Mouse (Mus musculus) lung, adult 2 months (tissue): ENCODE data around the gene Sspn.

Experiments
- CTCF ChIP-seq: fragments of 200-500 bp; IDR thresholded peaks from 2 replicates; pipeline ENCODE4 v1.5.1; 2011; ENCODE audit warnings: mild to moderate bottlenecking, low read length, control low read depth; ENCODE audit not compliant: insufficient read depth
- POLR2A ChIP-seq: fragments of 200-500 bp; IDR thresholded peaks from 2 replicates; pipeline ENCODE4 v1.6.1; 2011; ENCODE audit warnings: low read depth, mild to moderate bottlenecking, control low read depth, low read length, borderline replicate concordance; ENCODE audit errors: extremely low read depth

DNA sequence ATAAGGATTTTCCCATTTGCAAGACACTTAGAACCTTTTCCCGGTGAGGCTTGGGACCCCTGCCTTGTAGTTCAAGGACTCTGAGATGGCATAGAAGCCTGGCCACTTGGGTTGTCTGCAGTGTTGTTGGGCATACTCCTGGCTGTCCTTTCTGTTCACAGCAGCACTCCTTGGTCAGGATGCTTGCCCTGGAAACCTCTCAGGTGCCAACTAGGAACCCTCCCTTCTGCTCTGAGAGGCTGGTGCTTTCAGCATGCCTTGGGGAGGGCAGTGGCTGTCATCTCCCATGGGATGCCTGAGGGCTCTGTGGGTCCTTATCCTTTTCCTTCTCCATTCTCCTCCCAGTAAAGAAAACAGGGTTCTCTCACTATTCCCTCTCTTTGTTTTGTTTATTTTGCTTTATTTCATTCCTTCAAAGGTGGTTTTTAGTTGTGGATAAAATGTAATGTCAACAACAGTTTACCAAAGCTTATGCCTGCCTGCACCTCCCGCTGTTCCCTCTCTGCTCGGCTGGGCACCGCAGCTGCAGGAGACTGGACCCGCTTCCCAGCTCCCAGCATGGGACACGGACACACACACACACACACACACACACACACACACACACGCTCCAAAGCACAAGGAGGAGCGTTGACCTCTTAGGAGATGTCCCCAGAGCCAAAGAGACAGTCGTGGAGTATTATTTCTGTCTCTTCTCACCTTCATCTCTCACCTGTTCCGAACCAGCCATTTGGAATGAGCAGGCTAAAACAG lies 77.9 kb downstream of the Sspn start:
- TF ChIP-seq CTCF (no peak), POLR2A (no peak)
